Mouse (Mus musculus) megakaryocyte-erythroid progenitor cell, adult 5 weeks (primary cell): ENCODE results near the gene Ccr1. TPM values are rescaled to one million over a fixed set of nuclear protein-coding genes. Genes with fewer than 3 reads are reported as not detected.

ENCODE experiments used
- polyA plus RNA-seq: library from polyadenylated mRNA; stranded (reverse); fragments of >175 nt; gene quantifications from 2 replicates; pipeline ENCODE4 v1.2.3, GENCODE M21; 2012

Gene Ccr1
- 0.09 and 0.13 TPM in 2 replicates for polyA plus RNA-seq

GRCm38 (mm10) chr9:123968290-123968912 is at the start of gene Ccr1:
Gene Ccr1, minus strand, starts transcription at chr9:123968692.

GRCm38 (mm10) chr9:123978308-123978707 is 9.8 kb upstream of the Ccr1 start, which contains the start of gene Ccr1l1:
Gene Ccr1l1, minus strand, starts transcription at chr9:123978408.

Other genes starting within 250 kb of the Ccr1 start
- not detected in 2 replicates for gene Cxcr6, start 162.2 kb downstream of the Ccr1 start, polyA plus RNA-seq
- 2.4 and 3.2 TPM in 2 replicates for gene Fyco1, start 116.8 kb downstream of the Ccr1 start, polyA plus RNA-seq
- gene Xcr1, start 106.7 kb downstream of the Ccr1 start, polyA plus RNA-seq: not detected in 2 replicates
- not detected in 2 replicates for gene Ccr1l1, start 9.7 kb upstream of the Ccr1 start, polyA plus RNA-seq
- not detected in 2 replicates for gene Ccr3, start 53.3 kb upstream of the Ccr1 start, polyA plus RNA-seq
- 1.1 and 2.7 TPM in 2 replicates for gene Ccr2, start 133.3 kb upstream of the Ccr1 start, polyA plus RNA-seq
- 0.01 and 0.42 TPM in 2 replicates for gene Ccr5, start 152.9 kb upstream of the Ccr1 start, polyA plus RNA-seq